Mouse (Mus musculus): ENCODE data around the gene Gm648. TPM values are rescaled to one million over a fixed set of nuclear protein-coding genes. Genes with fewer than 3 reads are reported as not detected.

Gene Gm648
- not detected for polyA plus RNA-seq (2014; fragmentation: Illumina TruSeq; extraction: RNeasy Lipid Tissue Mini Kit (QIAGEN cat#74804); ENCODE audit: low read depth, low replicate concordance)

DNA sequence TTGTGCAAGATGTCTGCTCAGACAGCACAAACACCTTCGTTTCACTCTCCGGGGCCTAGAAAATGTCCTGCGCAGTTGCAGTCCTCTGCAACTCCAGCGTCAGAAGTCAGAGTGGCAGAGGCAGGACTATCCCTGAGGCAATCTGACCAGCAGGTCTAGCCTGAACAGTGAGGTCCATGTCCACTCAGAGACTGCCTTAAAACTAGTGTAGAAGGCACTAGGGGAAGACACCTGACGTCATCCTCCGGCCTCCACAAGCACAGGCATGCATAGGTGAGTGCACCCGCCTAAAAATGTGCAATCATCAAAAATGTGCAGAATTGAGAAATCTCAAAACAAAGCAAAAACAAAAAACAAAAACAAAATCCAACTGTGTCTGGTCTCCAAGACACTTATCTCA is at the start of gene Gm648:
Gm648 (minus strand) TSS at position 101 of the 400 bp plus-strand sequence.

DNA sequence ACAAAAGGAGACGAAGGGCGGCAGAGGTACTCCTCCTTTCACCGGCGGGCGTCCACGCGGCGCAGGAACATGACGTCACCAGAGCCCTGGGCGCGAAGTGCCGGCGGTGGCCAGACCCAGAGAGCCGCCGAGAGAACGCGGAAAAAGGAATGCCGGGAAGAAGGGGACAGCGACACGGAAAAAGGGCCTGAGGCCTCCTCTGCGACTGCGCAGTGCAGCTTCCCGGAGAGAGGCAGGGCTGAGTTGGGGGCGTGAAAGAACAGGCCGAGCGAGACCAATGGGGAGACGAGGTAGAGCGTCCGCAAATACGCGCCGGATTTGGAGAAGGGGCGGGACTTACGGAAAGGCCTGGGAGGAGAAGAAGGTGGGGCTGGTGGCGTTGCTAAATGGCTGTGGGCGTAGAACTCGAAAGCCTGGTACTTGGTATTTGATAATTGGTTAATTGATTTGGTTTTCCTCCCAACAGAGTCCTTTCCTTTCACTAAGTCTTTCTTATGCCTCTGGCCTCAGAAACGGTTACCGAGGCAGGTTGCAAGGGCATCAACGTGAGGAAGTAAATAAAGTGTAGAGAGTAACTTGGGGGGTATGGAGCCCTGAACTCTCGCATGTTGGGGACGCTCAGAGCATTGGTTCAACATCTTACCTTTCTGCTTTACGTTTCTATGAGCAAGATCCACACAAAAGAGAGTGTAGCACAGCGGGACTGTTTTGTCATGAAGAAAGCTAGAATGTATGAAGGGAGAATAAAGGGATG is 48.7 kb upstream of the Gm648 start, which contains the start of gene Mmgt1:
Mmgt1 (minus strand) TSS at position 183 of the 754 bp plus-strand sequence.

DNA sequence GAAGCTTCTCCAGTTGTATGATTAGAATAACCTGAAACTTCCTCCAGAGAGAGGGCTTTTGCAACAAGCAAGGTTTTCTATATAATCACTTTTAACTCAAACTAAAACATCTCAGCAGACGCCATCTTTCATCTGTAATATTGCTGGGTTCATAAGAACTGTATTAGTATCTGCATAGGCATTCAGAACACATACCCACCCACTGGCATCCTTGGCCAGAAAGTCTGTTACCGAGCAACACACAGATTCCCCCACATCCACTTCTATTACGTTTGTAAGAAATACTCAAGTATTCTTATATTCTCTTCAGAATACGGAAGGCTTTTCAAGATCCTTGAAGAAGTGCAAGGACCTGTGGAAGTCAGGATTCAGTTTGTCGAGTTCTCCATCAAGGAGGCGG is 25.0 kb downstream of the Gm648 start, which contains the start of gene Gm10477:
Gm10477 (plus strand) TSS at position 301 of the 400 bp plus-strand sequence.

Other genes with a start within 250 kb of the Gm648 start
- 17.8 TPM for gene Zfp449, start 203.2 kb downstream of the Gm648 start, polyA plus RNA-seq (2014; fragmentation: Illumina TruSeq; extraction: RNeasy Lipid Tissue Mini Kit (QIAGEN cat#74804); ENCODE audit: low read depth, low replicate concordance)
- gene Smim10l2a, start 175.0 kb downstream of the Gm648 start, polyA plus RNA-seq (2014; fragmentation: Illumina TruSeq; extraction: RNeasy Lipid Tissue Mini Kit (QIAGEN cat#74804); ENCODE audit: low read depth, low replicate concordance): not detected
- not detected for gene Gm2174, start 101.6 kb downstream of the Gm648 start, polyA plus RNA-seq (2014; fragmentation: Illumina TruSeq; extraction: RNeasy Lipid Tissue Mini Kit (QIAGEN cat#74804); ENCODE audit: low read depth, low replicate concordance)
- 93.3 TPM for gene Ints6l, start 94.7 kb downstream of the Gm648 start, polyA plus RNA-seq (2014; fragmentation: Illumina TruSeq; extraction: RNeasy Lipid Tissue Mini Kit (QIAGEN cat#74804); ENCODE audit: low read depth, low replicate concordance)
- not detected for gene Gm10477, start 24.9 kb downstream of the Gm648 start, polyA plus RNA-seq (2014; fragmentation: Illumina TruSeq; extraction: RNeasy Lipid Tissue Mini Kit (QIAGEN cat#74804); ENCODE audit: low read depth, low replicate concordance)
- 140 TPM for gene Mmgt1, start 48.5 kb upstream of the Gm648 start, polyA plus RNA-seq (2014; fragmentation: Illumina TruSeq; extraction: RNeasy Lipid Tissue Mini Kit (QIAGEN cat#74804); ENCODE audit: low read depth, low replicate concordance)
- 96.5 TPM for gene Slc9a6, start 60.2 kb upstream of the Gm648 start, polyA plus RNA-seq (2014; fragmentation: Illumina TruSeq; extraction: RNeasy Lipid Tissue Mini Kit (QIAGEN cat#74804); ENCODE audit: low read depth, low replicate concordance)
- 72.8 TPM for gene Fhl1, start 182.2 kb upstream of the Gm648 start, polyA plus RNA-seq (2014; fragmentation: Illumina TruSeq; extraction: RNeasy Lipid Tissue Mini Kit (QIAGEN cat#74804); ENCODE audit: low read depth, low replicate concordance)